Mouse (Mus musculus) G1E (cell line): Measurements from ENCODE around the gene Trmu.

Source experiments
- CTCF ChIP-seq: IDR thresholded peaks from 2 replicates; pipeline ENCODE4 v1.5.1; 2012; ENCODE audit warnings: low read depth, low read length, inconsistent platforms, mixed read lengths
- GATA1 ChIP-seq: IDR thresholded peaks from 2 replicates; pipeline ENCODE4 v1.6.1; 2012; ENCODE audit warnings: borderline replicate concordance, low read length, inconsistent platforms, mixed read lengths
- GATA2 ChIP-seq: IDR thresholded peaks from 2 replicates; pipeline ENCODE4 v1.6.1; 2012; ENCODE audit warnings: low read depth, low read length, inconsistent platforms, borderline replicate concordance
- TAL1 ChIP-seq: conservative IDR thresholded peaks from 2 replicates; pipeline ENCODE4 v1.6.1; 2012; ENCODE audit warnings: low read depth, low read length, inconsistent platforms, mixed read lengths

DNA sequence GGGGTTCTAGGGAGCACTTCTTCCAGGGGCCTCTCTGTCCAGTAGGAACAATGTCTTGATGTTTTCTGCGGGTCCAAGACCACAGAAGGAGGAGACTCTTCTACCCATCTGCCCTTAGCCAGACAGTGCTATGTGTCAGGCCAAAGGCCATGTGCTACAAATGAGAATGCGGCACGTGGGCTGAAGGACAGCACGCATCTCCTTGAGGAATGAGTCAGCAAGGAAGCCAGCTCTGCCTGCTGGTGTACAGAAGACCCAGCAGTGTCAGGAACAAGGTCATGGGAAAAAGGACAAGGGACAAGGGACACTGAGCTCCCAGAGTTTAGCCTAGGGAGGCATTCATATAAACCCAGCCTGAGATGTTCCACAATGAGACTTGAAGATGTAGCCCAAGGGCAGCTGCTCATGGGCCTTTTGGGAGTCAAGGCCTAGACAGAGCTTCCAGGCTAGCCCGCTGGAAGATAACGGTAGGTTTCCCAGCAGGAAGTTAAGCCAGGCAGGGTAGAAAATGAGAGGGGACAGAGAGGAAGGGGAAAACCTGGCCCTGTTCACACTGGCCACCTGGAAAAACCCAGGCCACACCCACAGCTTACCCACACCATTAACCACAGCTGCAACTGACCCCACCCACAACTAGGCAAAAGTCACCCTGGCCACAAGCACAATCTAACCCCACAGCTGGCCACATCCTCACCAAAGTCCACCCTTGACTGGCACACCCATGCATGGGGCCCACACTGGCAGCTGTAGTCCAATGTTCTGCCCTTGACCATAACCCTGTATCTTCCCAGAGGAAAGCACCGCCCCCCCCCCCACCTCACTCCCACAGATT is 29.8 kb downstream of the Trmu start:
- TF ChIP-seq CTCF (no peak), GATA1 (no peak), TAL1 (peak; percentile 20; the same call in 1 of the 2 replicates), GATA2 (no peak)
